Mouse (Mus musculus) kidney, embryonic 14.5 days (tissue): Measurements from ENCODE around the gene Camta1. TPM values are rescaled to one million over a fixed set of nuclear protein-coding genes. Genes with fewer than 3 reads are reported as not detected.

ENCODE experiments used
- ATAC-seq: fragments of 200-750 bp; cut with Nextera tagmentation; 2 replicates; pipeline ENCODE4 v1.8.0; 2017; ENCODE audit warnings: moderate number of reproducible peaks, mild to moderate bottlenecking, moderate TSS enrichment, moderate library complexity; ENCODE audit not compliant: low FRiP score, low TSS enrichment
- H3K27ac ChIP-seq: fragments of 300-500 bp; sonication (generic); 2 replicates; pipeline ENCODE4 v1.5.1; 2014; ENCODE audit warnings: low read depth, mild to moderate bottlenecking, low read length, moderate library complexity, mixed read lengths
- H3K27me3 ChIP-seq: fragments of 300-500 bp; sonication (generic); 2 replicates; pipeline ENCODE4 v1.6.1; 2014; ENCODE audit warnings: mild to moderate bottlenecking, low read length; ENCODE audit not compliant: control insufficient read depth, insufficient read depth
- H3K36me3 ChIP-seq: fragments of 300-500 bp; sonication (generic); 2 replicates; pipeline ENCODE4 v1.6.1; 2014; ENCODE audit warnings: low read length, mixed read lengths; ENCODE audit not compliant: control insufficient read depth, insufficient read depth
- H3K4me1 ChIP-seq: fragments of 300-500 bp; sonication (generic); 2 replicates; pipeline ENCODE4 v1.6.1; 2014; ENCODE audit warnings: low read length, mixed read lengths; ENCODE audit not compliant: control insufficient read depth, insufficient read depth
- H3K4me2 ChIP-seq: fragments of 300-500 bp; sonication (generic); replicated peaks from 2 replicates; pipeline ENCODE4 v1.6.1; 2014; ENCODE audit warnings: low read depth, mild to moderate bottlenecking, low read length
- H3K4me3 ChIP-seq: fragments of 300-500 bp; sonication (generic); 2 replicates; pipeline ENCODE4 v1.5.1; 2014; ENCODE audit warnings: mild to moderate bottlenecking, low read length
- H3K9ac ChIP-seq: fragments of 300-500 bp; sonication (generic); 2 replicates; pipeline ENCODE4 v1.6.1; 2014; ENCODE audit warnings: low read depth, mild to moderate bottlenecking, low read length, moderate library complexity
- H3K9me3 ChIP-seq: fragments of 300-500 bp; sonication (generic); 2 replicates; pipeline ENCODE4 v1.6.1; 2016; ENCODE audit warnings: low read length; ENCODE audit not compliant: control insufficient read depth
- WGBS: fragments of 180-500 bp; shearing (Covaris S2); extraction: QIAGEN DNeasy Blood & Tissue Kit; methylation state at CpG from one replicate; pipeline ENCODE4 v1.1.7; 2014; 5-methylcytosine and 5-hydroxymethylcytosine counted together
- polyA plus RNA-seq: library from polyadenylated mRNA; unstranded; fragments of >200 nt; fragmentation: Nextera tagmentation; extraction: Ambion mirVana; gene quantifications from 2 replicates; pipeline ENCODE4 v1.2.1, GENCODE M21; 2014

The Camta1 gene
- polyA plus RNA-seq, 1 experiment from 2014 or later, result 107 TPM

DNA sequence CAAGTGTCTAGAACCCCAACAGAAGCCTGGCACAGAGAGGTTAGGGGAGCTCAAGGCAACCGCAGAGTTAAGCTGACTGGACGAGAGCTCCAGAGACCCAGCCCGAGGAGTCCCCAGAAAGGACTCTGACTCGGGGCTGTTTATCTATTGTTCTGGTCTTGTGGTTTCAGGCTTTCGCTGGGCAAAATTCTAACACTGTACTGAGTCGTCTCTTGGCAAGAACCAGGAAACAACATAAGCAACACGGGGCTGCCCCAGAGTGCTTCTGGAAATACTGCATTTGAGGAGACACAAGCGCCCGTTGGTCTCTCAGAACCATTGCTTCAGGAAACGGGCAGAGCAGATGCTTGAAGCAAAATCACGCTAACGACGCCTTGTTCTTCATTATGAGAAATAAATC lies 860.3 kb downstream of the Camta1 start:
- Histone ChIP-seq H3K9ac (no peak overlapping the region), H3K9me3 (no peaks in the 10 kb centered on the region), H3K27ac (no peak overlapping the region), H3K4me3 (no peak overlapping the region), H3K4me2 (no peak overlapping the region), H3K27me3 (no peaks in the 10 kb centered on the region), H3K36me3 (no peaks in the 10 kb centered on the region), H3K4me1 (no peaks in the 10 kb centered on the region)
- WGBS, result 64% methylated on average over 13 of the region's 13 CpGs
- ATAC-seq, result no peak

DNA sequence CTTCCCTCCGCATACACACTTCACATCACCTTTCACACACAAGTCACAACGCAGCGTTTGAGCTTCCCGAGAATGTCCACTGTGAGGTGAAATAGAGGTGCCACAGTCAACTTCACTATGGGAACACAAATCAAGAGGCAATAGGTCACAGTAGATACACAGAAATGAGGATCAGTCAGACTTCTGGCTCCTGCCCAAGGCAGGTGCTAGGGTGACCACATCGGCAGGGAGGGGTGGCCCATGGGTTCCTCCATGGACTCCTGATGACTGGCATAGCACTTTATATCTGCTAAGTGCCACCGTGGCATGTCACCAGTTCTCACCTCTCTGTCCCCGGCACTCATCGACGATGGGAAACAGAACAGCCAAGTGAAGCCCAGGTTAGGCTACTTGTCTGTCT lies 863.0 kb downstream of the Camta1 start:
- 95% methylated on average over 9 of the region's 9 CpGs for WGBS
- Histone ChIP-seq H3K4me2 (no peak overlapping the region), H3K36me3 (no peaks in the 10 kb centered on the region), H3K27ac (no peak overlapping the region), H3K4me3 (no peak overlapping the region), H3K9ac (no peak overlapping the region), H3K9me3 (no peaks in the 10 kb centered on the region), H3K27me3 (no peaks in the 10 kb centered on the region), H3K4me1 (no peaks in the 10 kb centered on the region)
- ATAC-seq, result no peak

DNA sequence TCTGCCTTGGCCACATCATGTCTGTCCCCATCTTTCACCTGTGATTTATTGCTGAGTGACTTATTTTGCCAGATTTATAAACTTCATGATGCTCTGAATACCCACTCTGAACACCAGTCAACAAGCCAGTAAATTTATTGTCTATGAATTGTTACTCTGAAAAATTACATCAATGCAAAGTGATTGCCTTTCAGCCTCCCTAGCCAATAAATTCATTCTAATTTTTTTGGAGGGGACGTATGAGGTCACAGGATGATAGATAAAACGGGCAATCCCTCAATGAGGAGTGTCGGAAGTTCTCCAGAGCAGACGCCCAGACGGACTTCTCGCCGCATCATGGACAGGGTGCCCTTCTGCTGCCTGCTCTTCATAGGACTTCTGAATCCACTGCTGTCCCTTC lies 864.9 kb downstream of the Camta1 start, which contains the start of gene Uts2:
Uts2 (plus strand) TSS at position 301 of the 400 bp plus-strand sequence.
- Histone ChIP-seq H3K9me3 (no peaks in the 10 kb centered on the region), H3K27me3 (no peaks in the 10 kb centered on the region), H3K4me1 (no peaks in the 10 kb centered on the region), H3K36me3 (no peaks in the 10 kb centered on the region), H3K9ac (no peak within 1 kb of the TSS), H3K4me2 (no peak within 1 kb of the TSS), H3K4me3 (no peak within 1 kb of the TSS), H3K27ac (no peak within 1 kb of the TSS)
- 86% methylated on average over 7 of the region's 7 CpGs for WGBS
- no peak for ATAC-seq

DNA sequence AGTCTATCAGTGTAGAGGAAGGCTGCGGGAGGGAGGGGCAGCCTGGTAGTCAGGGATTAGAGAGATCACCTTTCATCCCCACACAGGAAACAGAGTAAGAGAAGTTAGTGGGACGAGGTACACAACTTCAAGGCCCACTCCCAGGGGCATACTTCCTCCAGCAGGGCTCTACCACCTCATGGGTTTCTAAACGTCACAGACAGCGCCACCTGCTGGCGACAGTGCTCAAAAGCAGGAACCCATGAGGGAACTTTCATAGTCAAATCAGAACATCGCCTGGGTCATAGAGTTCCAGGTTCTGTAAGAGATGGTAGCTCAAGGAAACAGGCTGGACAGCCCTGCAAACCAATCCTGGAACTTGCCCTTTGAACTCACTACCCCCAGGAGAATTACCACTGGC lies 871.5 kb downstream of the Camta1 start:
- H3K9ac ChIP-seq, result no peak overlapping the region
- H3K4me3 ChIP-seq, result no peak overlapping the region
- 51% methylated on average over 6 of the region's 6 CpGs for WGBS
- no peak for ATAC-seq
- H3K36me3 ChIP-seq, result no peaks in the 10 kb centered on the region
- H3K27ac ChIP-seq, result no peak overlapping the region
- H3K9me3 ChIP-seq, result no peaks in the 10 kb centered on the region
- H3K4me1 ChIP-seq, result no peaks in the 10 kb centered on the region
- H3K4me2 ChIP-seq, result no peak overlapping the region
- H3K27me3 ChIP-seq, result no peaks in the 10 kb centered on the region

DNA sequence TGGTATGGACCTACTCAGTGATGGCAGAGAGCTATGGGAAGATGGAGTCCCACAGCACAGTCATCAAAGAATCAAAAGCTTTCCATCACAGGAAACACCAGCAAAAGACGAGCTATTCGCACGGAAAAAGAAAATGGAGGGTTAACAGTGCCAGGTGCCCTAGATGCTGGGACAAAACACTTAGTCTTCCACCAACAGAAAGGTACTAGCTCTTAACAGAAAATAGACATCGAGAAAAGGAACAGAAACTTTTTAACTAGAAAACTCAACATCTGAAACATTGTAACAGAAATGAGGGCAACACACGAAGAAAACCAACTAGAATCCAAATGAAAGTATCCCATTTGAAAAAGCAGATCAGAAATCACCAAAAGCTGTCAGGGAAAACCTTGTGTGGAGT lies 881.5 kb downstream of the Camta1 start:
- no peak for ATAC-seq
- Histone ChIP-seq H3K4me3 (no peak overlapping the region), H3K27me3 (no peaks in the 10 kb centered on the region), H3K4me1 (no peaks in the 10 kb centered on the region), H3K9ac (no peak overlapping the region), H3K9me3 (no peaks in the 10 kb centered on the region), H3K36me3 (no peaks in the 10 kb centered on the region), H3K4me2 (no peak overlapping the region), H3K27ac (no peak overlapping the region)
- WGBS, result 91% methylated on average over 5 of the region's 5 CpGs

DNA sequence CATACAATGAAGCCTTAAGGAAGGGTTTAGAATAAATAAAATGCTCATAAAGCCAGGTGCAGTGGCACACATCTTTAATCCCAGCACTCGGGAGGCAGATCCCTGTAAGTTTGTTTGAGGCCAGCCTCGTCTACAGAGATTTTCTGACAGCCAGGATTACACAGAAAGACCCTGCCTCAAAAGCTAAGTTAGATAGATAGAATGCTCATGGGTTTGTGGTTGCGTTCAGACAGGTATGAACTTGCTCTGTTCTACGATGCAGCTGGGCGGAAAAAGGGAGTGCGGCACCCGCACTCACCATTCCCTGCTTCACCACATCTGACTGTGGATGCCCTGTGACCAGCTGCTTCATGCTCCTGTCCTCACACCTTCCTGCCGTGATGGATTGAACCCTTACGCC lies 882.2 kb downstream of the Camta1 start:
- 79% methylated on average over 9 of the region's 9 CpGs for WGBS
- H3K4me2 ChIP-seq, result no peak overlapping the region

DNA sequence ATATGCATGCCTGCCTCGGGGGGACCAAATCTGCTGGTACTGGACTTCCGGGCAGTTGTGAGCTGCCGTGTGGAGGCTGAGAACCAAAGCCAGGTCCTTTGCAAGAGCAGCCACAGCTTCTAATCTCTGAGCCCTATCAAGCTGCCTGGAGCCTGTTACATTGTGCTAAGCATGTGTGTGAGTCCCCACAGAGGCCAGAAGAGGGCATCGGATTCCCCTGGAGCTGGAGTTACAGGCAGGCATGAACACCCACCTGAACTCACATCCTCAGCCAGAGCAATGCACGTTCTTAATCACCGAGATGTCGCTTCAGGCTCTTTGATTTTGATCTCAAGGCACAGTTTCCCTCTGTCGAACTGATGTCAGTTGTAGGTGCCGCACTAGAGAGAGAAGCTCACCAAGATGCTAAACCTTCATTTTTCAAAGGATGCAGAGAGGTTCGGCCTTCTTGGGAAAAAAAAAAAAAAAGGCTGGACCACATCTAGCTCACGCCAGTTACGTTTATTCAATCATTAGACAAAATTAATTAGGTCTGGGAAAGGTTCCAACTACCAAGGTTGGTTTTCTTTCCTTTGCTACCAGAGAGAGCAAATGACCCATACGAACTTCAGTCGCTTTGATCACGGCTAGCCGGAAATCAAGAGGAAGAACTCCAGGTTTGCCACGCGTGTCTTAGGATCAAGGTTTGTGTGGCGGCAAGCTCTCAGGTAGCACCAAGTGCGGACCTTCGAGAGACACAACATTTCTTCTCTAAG lies 883.3 kb downstream of the Camta1 start:
- ATAC-seq, result no peak
- no peak overlapping the region for H3K27ac ChIP-seq

More for the DNA sequence above, 882.2 kb downstream of the Camta1 start:
- no peak for ATAC-seq
- Histone ChIP-seq H3K9ac (no peak overlapping the region), H3K27me3 (no peaks in the 10 kb centered on the region), H3K4me3 (no peak overlapping the region), H3K9me3 (no peaks in the 10 kb centered on the region), H3K36me3 (no peaks in the 10 kb centered on the region), H3K4me1 (no peaks in the 10 kb centered on the region), H3K27ac (no peak overlapping the region)

DNA sequence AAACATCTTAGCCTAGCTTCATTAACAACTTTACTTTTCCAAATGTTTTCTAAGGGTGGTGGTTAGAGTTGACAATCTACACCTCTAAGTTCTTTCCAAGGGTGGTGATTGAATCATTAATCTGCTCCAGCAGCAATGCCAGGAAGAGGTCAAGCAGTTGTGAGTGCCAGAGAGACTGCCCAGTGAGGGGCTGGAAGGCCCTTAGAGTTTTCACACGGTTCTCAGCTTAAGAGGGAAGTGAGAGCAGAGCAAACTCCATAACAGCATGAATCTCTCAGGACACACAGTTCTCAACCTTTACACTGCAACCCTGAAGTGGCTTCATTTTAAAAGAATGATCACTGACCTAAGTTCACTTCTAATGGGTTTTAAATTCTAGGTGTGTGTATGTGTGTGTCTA lies 886.5 kb downstream of the Camta1 start:
- Histone ChIP-seq H3K27me3 (no peaks in the 10 kb centered on the region), H3K4me2 (no peak overlapping the region), H3K4me3 (no peak overlapping the region), H3K4me1 (no peaks in the 10 kb centered on the region), H3K36me3 (no peaks in the 10 kb centered on the region), H3K9me3 (no peaks in the 10 kb centered on the region), H3K27ac (no peak overlapping the region), H3K9ac (no peak overlapping the region)
- ATAC-seq, result no peak
- 38% methylated on average over 1 of the region's 1 CpGs for WGBS

More for the DNA sequence above, 883.3 kb downstream of the Camta1 start:
- Histone ChIP-seq H3K27me3 (no peaks in the 10 kb centered on the region), H3K9me3 (no peaks in the 10 kb centered on the region), H3K4me1 (no peaks in the 10 kb centered on the region), H3K4me3 (no peak overlapping the region), H3K9ac (no peak overlapping the region), H3K36me3 (no peaks in the 10 kb centered on the region), H3K4me2 (no peak overlapping the region)
- 67% methylated on average over 21 of the region's 21 CpGs for WGBS

DNA sequence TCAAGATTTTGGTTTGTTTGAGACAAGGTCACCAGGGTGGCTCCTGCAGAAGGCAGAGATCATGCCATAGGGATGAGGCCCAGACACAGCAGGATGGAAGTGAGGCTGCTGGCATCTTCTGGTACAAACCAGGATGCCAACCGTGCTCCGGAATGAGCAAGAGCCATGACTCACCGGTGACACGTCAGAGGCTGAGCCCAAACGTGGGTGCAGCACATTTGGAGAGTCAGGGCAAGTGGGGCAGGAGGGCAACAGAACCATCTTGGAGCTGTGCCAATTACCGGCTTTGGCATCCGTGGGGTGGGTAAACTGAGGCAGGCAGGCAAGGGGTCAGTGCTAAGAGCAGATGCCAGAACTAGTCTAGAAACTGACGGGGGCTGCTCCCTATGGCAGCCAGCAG lies 888.4 kb downstream of the Camta1 start:
- no peaks in the 10 kb centered on the region for H3K4me1 ChIP-seq
- no peak overlapping the region for H3K4me2 ChIP-seq
- H3K27ac ChIP-seq, result no peak overlapping the region
- H3K9me3 ChIP-seq, result no peaks in the 10 kb centered on the region
- 84% methylated on average over 8 of the region's 8 CpGs for WGBS
- ATAC-seq, result no peak
- H3K9ac ChIP-seq, result no peak overlapping the region
- no peaks in the 10 kb centered on the region for H3K27me3 ChIP-seq
- no peaks in the 10 kb centered on the region for H3K36me3 ChIP-seq
- no peak overlapping the region for H3K4me3 ChIP-seq
